Mouse (Mus musculus) lung, embryonic 15.5 days (tissue): ENCODE data around the gene Rfx4. TPM values are rescaled to one million over a fixed set of nuclear protein-coding genes. Genes with fewer than 3 reads are reported as not detected.

Experiments used
- ATAC-seq: fragments of 200-750 bp; cut with Nextera tagmentation; 2 replicates; pipeline ENCODE4 v1.8.0; 2017; ENCODE audit warnings: moderate number of reproducible peaks, borderline replicate concordance; ENCODE audit not compliant: low FRiP score, low TSS enrichment; ENCODE audit errors: extremely low read depth
- H3K27ac ChIP-seq: fragments of 300-500 bp; sonication (generic); 2 replicates; pipeline ENCODE4 v1.5.1; 2015; ENCODE audit warnings: moderate library complexity, mild to moderate bottlenecking, inconsistent platforms
- H3K27me3 ChIP-seq: fragments of 300-500 bp; sonication (generic); 2 replicates; pipeline ENCODE4 v1.6.1; 2015; ENCODE audit warnings: inconsistent platforms
- H3K36me3 ChIP-seq: fragments of 300-500 bp; sonication (generic); 2 replicates; pipeline ENCODE4 v1.6.1; 2015; ENCODE audit warnings: inconsistent platforms
- H3K4me1 ChIP-seq: fragments of 300-500 bp; sonication (generic); 2 replicates; pipeline ENCODE4 v1.6.1; 2015; ENCODE audit warnings: inconsistent platforms
- H3K4me2 ChIP-seq: fragments of 300-500 bp; sonication (generic); 2 replicates; pipeline ENCODE4 v1.6.1; 2015; ENCODE audit warnings: inconsistent platforms, mild to moderate bottlenecking, moderate library complexity
- H3K4me3 ChIP-seq: fragments of 300-500 bp; sonication (generic); 2 replicates; pipeline ENCODE4 v1.5.1; 2015; ENCODE audit warnings: mild to moderate bottlenecking, inconsistent platforms
- H3K9ac ChIP-seq: fragments of 300-500 bp; sonication (generic); 2 replicates; pipeline ENCODE4 v1.6.1; 2015; ENCODE audit warnings: inconsistent platforms
- H3K9me3 ChIP-seq: fragments of 300-500 bp; sonication (generic); 2 replicates; pipeline ENCODE4 v1.6.1; 2016; ENCODE audit warnings: inconsistent platforms
- WGBS: fragments of 180-500 bp; shearing (Covaris S2); methylation state at CpG from one replicate; pipeline ENCODE4 v1.1.7; 2015; 5-methylcytosine and 5-hydroxymethylcytosine counted together
- polyA plus RNA-seq: library from polyadenylated mRNA; unstranded; fragments of >200 nt; fragmentation: Nextera tagmentation; extraction: Ambion mirVana; gene quantifications from 2 replicates; pipeline ENCODE4 v1.2.1, GENCODE M21; 2015

Rfx4 gene
- polyA plus RNA-seq, 1 experiment from 2014 or later = not detected

- H3K4me1 ChIP-seq = peaks cover 16% of the 10 kb centered on the region
- WGBS = 28% methylated on average over 8 of the region's 8 CpGs
- no peak overlapping the region for H3K9ac ChIP-seq
- peak overlapping the region; percentile 29; the same call in 1 of the 2 replicates for H3K4me2 ChIP-seq
- H3K27ac ChIP-seq = no peak overlapping the region
- H3K36me3 ChIP-seq = no peaks in the 10 kb centered on the region
- no peak overlapping the region for H3K4me3 ChIP-seq
- no peaks in the 10 kb centered on the region for H3K9me3 ChIP-seq
- no peaks in the 10 kb centered on the region; the same call in 1 of the 2 replicates for H3K27me3 ChIP-seq
- ATAC-seq = peak; percentile 19; the same call in 1 of the 2 replicates
These were observed 130.9 kb downstream of the Rfx4 start for GRCm38 (mm10) chr10:84886785-84887184.

GRCm38 (mm10) chr10:84889096-84889846 is 133.4 kb downstream of the Rfx4 start:
- H3K4me3 ChIP-seq = no peak overlapping the region
- peaks cover 16% of the 10 kb centered on the region for H3K4me1 ChIP-seq
- 62% methylated on average over 4 of the region's 4 CpGs for WGBS
- no peaks in the 10 kb centered on the region; the same call in 1 of the 2 replicates for H3K27me3 ChIP-seq
- no peak overlapping the region for H3K27ac ChIP-seq
- H3K36me3 ChIP-seq = no peaks in the 10 kb centered on the region
- no peak overlapping the region for H3K4me2 ChIP-seq
- no peak overlapping the region for H3K9ac ChIP-seq
- no peak for ATAC-seq
- H3K9me3 ChIP-seq = no peaks in the 10 kb centered on the region

- no peaks in the 10 kb centered on the region for H3K9me3 ChIP-seq
- no peak overlapping the region for H3K27ac ChIP-seq
- no peak overlapping the region for H3K4me3 ChIP-seq
- no peak; the same call in 1 of the 2 replicates for ATAC-seq
- H3K4me1 ChIP-seq = no peaks in the 10 kb centered on the region
- no peaks in the 10 kb centered on the region for H3K36me3 ChIP-seq
- H3K27me3 ChIP-seq = no peaks in the 10 kb centered on the region
- no peak overlapping the region for H3K4me2 ChIP-seq
- H3K9ac ChIP-seq = no peak overlapping the region
- WGBS = 85% methylated on average over 10 of the region's 10 CpGs
These were observed 140.0 kb downstream of the Rfx4 start for GRCm38 (mm10) chr10:84895810-84896358.

GRCm38 (mm10) chr10:84896941-84897930 is 141.4 kb downstream of the Rfx4 start:
- H3K4me1 ChIP-seq = no peaks in the 10 kb centered on the region
- no peak overlapping the region for H3K27ac ChIP-seq
- H3K4me2 ChIP-seq = no peak overlapping the region
- 58% methylated on average over 9 of the region's 9 CpGs for WGBS
- no peaks in the 10 kb centered on the region for H3K27me3 ChIP-seq
- no peaks in the 10 kb centered on the region for H3K9me3 ChIP-seq
- no peak for ATAC-seq
- no peak overlapping the region for H3K4me3 ChIP-seq
- H3K9ac ChIP-seq = no peak overlapping the region
- no peaks in the 10 kb centered on the region for H3K36me3 ChIP-seq

- peaks cover 3% of the 10 kb centered on the region for H3K4me1 ChIP-seq
- no peaks in the 10 kb centered on the region for H3K27me3 ChIP-seq
- no peak overlapping the region for H3K9ac ChIP-seq
- H3K4me3 ChIP-seq = no peak overlapping the region
- no peaks in the 10 kb centered on the region for H3K36me3 ChIP-seq
- no peak overlapping the region for H3K4me2 ChIP-seq
- H3K9me3 ChIP-seq = no peaks in the 10 kb centered on the region
- no peak overlapping the region for H3K27ac ChIP-seq
- 74% methylated on average over 3 of the region's 3 CpGs for WGBS
- no peak for ATAC-seq
These were observed 142.5 kb downstream of the Rfx4 start for GRCm38 (mm10) chr10:84898144-84898979.

- WGBS = 74% methylated on average over 5 of the region's 5 CpGs
- no peak for ATAC-seq
- Histone ChIP-seq H3K36me3 (no peaks in the 10 kb centered on the region), H3K9ac (no peak overlapping the region), H3K4me1 (peaks cover 10% of the 10 kb centered on the region), H3K27me3 (no peaks in the 10 kb centered on the region), H3K4me2 (no peak overlapping the region), H3K4me3 (no peak overlapping the region), H3K27ac (no peak overlapping the region), H3K9me3 (no peaks in the 10 kb centered on the region)
These were observed 145.8 kb downstream of the Rfx4 start for GRCm38 (mm10) chr10:84901676-84902075.

GRCm38 (mm10) chr10:84902213-84902612 is 146.4 kb downstream of the Rfx4 start:
- Histone ChIP-seq H3K36me3 (no peaks in the 10 kb centered on the region), H3K27ac (no peak overlapping the region), H3K9me3 (no peaks in the 10 kb centered on the region), H3K27me3 (no peaks in the 10 kb centered on the region), H3K4me1 (peaks cover 10% of the 10 kb centered on the region), H3K4me2 (no peak overlapping the region), H3K9ac (no peak overlapping the region), H3K4me3 (no peak overlapping the region)
- 60% methylated on average over 2 of the region's 2 CpGs for WGBS
- ATAC-seq = no peak; the same call in 1 of the 2 replicates

- Histone ChIP-seq H3K27ac (no peak overlapping the region), H3K4me1 (peaks cover 10% of the 10 kb centered on the region), H3K36me3 (no peaks in the 10 kb centered on the region), H3K9me3 (no peaks in the 10 kb centered on the region), H3K4me2 (peak overlapping the region; percentile 44), H3K27me3 (no peaks in the 10 kb centered on the region), H3K9ac (no peak overlapping the region), H3K4me3 (0 out of 2 replicates have a peak overlapping the region, but pooled peaks have one; percentile 8)
- peak; percentile 56; the same call in 1 of the 2 replicates for ATAC-seq
- WGBS = 29% methylated on average over 7 of the region's 7 CpGs
These were observed 147.4 kb downstream of the Rfx4 start for GRCm38 (mm10) chr10:84903307-84903706.

- H3K9ac ChIP-seq = no peak overlapping the region
- no peaks in the 10 kb centered on the region for H3K36me3 ChIP-seq
- peak; percentile 36; the same call in 1 of the 2 replicates for ATAC-seq
- no peaks in the 10 kb centered on the region for H3K27me3 ChIP-seq
- H3K4me1 ChIP-seq = peaks cover 10% of the 10 kb centered on the region
- no peaks in the 10 kb centered on the region for H3K9me3 ChIP-seq
- WGBS = 6% methylated on average over 5 of the region's 5 CpGs
- peak overlapping the region; percentile 44 for H3K4me2 ChIP-seq
- peak overlapping the region; percentile 8; the same call in 1 of the 2 replicates for H3K4me3 ChIP-seq
- H3K27ac ChIP-seq = no peak overlapping the region
These were observed 147.9 kb downstream of the Rfx4 start for GRCm38 (mm10) chr10:84903742-84904141.

- H3K9ac ChIP-seq = no peak overlapping the region
- ATAC-seq = no peak
- H3K27me3 ChIP-seq = no peaks in the 10 kb centered on the region
- H3K4me3 ChIP-seq = no peak overlapping the region
- H3K36me3 ChIP-seq = no peaks in the 10 kb centered on the region
- 76% methylated on average over 9 of the region's 9 CpGs for WGBS
- no peaks in the 10 kb centered on the region for H3K9me3 ChIP-seq
- H3K4me1 ChIP-seq = peaks cover 10% of the 10 kb centered on the region
- H3K27ac ChIP-seq = no peak overlapping the region
- no peak overlapping the region for H3K4me2 ChIP-seq
These were observed 151.0 kb downstream of the Rfx4 start for GRCm38 (mm10) chr10:84906895-84907294.

- WGBS = 80% methylated on average over 3 of the region's 3 CpGs
These were observed 152.1 kb downstream of the Rfx4 start for GRCm38 (mm10) chr10:84908006-84908405.

More at GRCm38 (mm10) chr10:84908006-84908405, 152.1 kb downstream of the Rfx4 start:
- ATAC-seq = no peak
- Histone ChIP-seq H3K9me3 (no peaks in the 10 kb centered on the region), H3K36me3 (no peaks in the 10 kb centered on the region), H3K4me3 (no peak overlapping the region), H3K4me1 (peaks cover 10% of the 10 kb centered on the region), H3K27me3 (no peaks in the 10 kb centered on the region), H3K27ac (no peak overlapping the region), H3K4me2 (no peak overlapping the region), H3K9ac (no peak overlapping the region)
